Mouse (Mus musculus) kidney, postnatal 14 days (tissue): ENCODE measurements around the gene Nrros.

Experiments
- DNase-seq: peaks from one replicate; pipeline ENCODE4 v3.0.0; 2022; ENCODE audit warnings: mixed read lengths

Gene Nrros

GRCm38 (mm10) chr16:32160742-32161323 lies 4.6 kb downstream of the Nrros start:
- DNase-seq, result no peak

GRCm38 (mm10) chr16:32158966-32159365 lies 6.4 kb downstream of the Nrros start:
- no peak for DNase-seq

- DNase-seq, result no peak
Measured at GRCm38 (mm10) chr16:32157369-32157768, 8.0 kb downstream of the Nrros start.

- no peak for DNase-seq
Measured at GRCm38 (mm10) chr16:32156719-32157118, 8.7 kb downstream of the Nrros start.

- DNase-seq, result peak; percentile 45
Measured at GRCm38 (mm10) chr16:32154437-32154836, 11.0 kb downstream of the Nrros start.

- no peak for DNase-seq
Measured at GRCm38 (mm10) chr16:32153976-32154375, 11.4 kb downstream of the Nrros start.

- peak; percentile 26 for DNase-seq
Measured at GRCm38 (mm10) chr16:32147589-32148207, 17.7 kb downstream of the Nrros start.

GRCm38 (mm10) chr16:32144592-32144991 lies 20.8 kb downstream of the Nrros start:
- DNase-seq, result no peak

GRCm38 (mm10) chr16:32143766-32144165 lies 21.6 kb downstream of the Nrros start:
- no peak for DNase-seq

GRCm38 (mm10) chr16:32138954-32139353 lies 26.4 kb downstream of the Nrros start:
- no peak for DNase-seq

- DNase-seq, result no peak
Measured at GRCm38 (mm10) chr16:32135842-32136357, 29.5 kb downstream of the Nrros start.

- DNase-seq, result no peak
Measured at GRCm38 (mm10) chr16:32133148-32133547, 32.2 kb downstream of the Nrros start.

GRCm38 (mm10) chr16:32130190-32130826 lies 35.1 kb downstream of the Nrros start:
- peak; percentile 60 for DNase-seq

- no peak for DNase-seq
Measured at GRCm38 (mm10) chr16:32129449-32130189, 35.8 kb downstream of the Nrros start.

GRCm38 (mm10) chr16:32127046-32127445 lies 38.3 kb downstream of the Nrros start:
- peak; percentile 55 for DNase-seq

- no peak for DNase-seq
Measured at GRCm38 (mm10) chr16:32125364-32125763, 40.0 kb downstream of the Nrros start.

GRCm38 (mm10) chr16:32124444-32125335 lies 40.7 kb downstream of the Nrros start:
- DNase-seq, result peak; percentile 54

- no peak for DNase-seq
Measured at GRCm38 (mm10) chr16:32124020-32124419, 41.4 kb downstream of the Nrros start.

- DNase-seq, result no peak
Measured at GRCm38 (mm10) chr16:32120454-32120853, 44.9 kb downstream of the Nrros start.

- DNase-seq, result no peak
Measured at GRCm38 (mm10) chr16:32116186-32116585, 49.2 kb downstream of the Nrros start.

- DNase-seq, result no peak
Measured at GRCm38 (mm10) chr16:32115781-32116180, 49.6 kb downstream of the Nrros start.

- peak; percentile 90 for DNase-seq
Measured at GRCm38 (mm10) chr16:32114968-32115695, 50.3 kb downstream of the Nrros start.
